Mouse (Mus musculus) lung, adult 2 months (tissue): ENCODE measurements around the gene Foxp1.

Experiments used
- CTCF ChIP-seq: fragments of 200-500 bp; IDR thresholded peaks from 2 replicates; pipeline ENCODE4 v1.5.1; 2011; ENCODE audit warnings: mild to moderate bottlenecking, low read length, control low read depth; ENCODE audit not compliant: insufficient read depth
- POLR2A ChIP-seq: fragments of 200-500 bp; IDR thresholded peaks from 2 replicates; pipeline ENCODE4 v1.6.1; 2011; ENCODE audit warnings: low read depth, mild to moderate bottlenecking, control low read depth, low read length, borderline replicate concordance; ENCODE audit errors: extremely low read depth

- no peak for TF ChIP-seq POLR2A
- no peak for TF ChIP-seq CTCF
Observed at GRCm38 (mm10) chr6:99333127-99333526, 189.4 kb downstream of the Foxp1 start.
